Comparison of ENCODE assay signal across 12 mouse cellular contexts in the genomic region with DNA sequence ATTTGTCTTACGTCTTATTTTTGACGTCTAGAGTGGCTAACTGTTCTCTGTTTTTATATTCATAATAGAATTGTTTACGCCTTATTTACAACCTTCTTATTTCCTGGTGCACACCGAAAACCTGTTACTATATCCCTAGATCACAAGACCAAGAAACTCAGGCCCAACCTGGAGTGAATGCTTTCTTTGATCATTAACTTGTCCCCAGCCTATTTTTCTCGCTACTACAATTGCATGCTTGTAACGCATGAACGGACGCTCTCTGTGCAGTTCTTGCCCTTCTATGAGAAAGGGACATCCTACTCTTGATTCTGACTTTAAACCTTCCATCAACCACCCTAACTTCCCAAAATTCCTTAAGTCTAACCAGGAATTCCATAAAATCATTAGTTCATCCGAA. TPM values are rescaled to one million over a fixed set of nuclear protein-coding genes. Genes with fewer than 3 reads are reported as not detected.
"Had no signal": no experiment of that assay in that cellular context is flagged by ENCODE, and none has a peak within 500 bp of the region (broad histone marks: within the 10 kb centered on the region; RNA-seq: fewer than 3 reads in every experiment).

No protein-coding gene starts in this region.

- H3K9me3 ChIP-seq: liver, embryonic 13.5 days had no signal

- H3K4me1 ChIP-seq: liver, embryonic 13.5 days had no signal

- H3K4me3 ChIP-seq: left cerebral cortex, adult 2 months; liver, embryonic 13.5 days had no signal

- H3K27me3 ChIP-seq: liver, embryonic 13.5 days had no signal

- DNase-seq: layer of hippocampus, postnatal 36 days; liver, embryonic 13.5 days; lung, adult 2 months; lung, postnatal 14 days; lung, postnatal 4 days; midbrain, embryonic 14.5 days; thymus, adult 18-20 months; thymus, postnatal 36 days had no signal

- H3K27ac ChIP-seq: left cerebral cortex, adult 2 months; liver, embryonic 13.5 days had no signal

- H3K9ac ChIP-seq: liver, embryonic 13.5 days had no signal

- H3K36me3 ChIP-seq: liver, embryonic 13.5 days had no signal

- H3K4me2 ChIP-seq: liver, embryonic 13.5 days; midbrain, embryonic 11.5 days had no signal

RNA-seq across cellular contexts. Expression of a gene that starts 9.5 kb away (rescaled TPM):
- polyA plus RNA-seq: limb, embryonic 11.5 days; neural tube, embryonic 11.5 days had no signal
